Mouse (Mus musculus) heart, postnatal 36 days (tissue): ENCODE data around the gene 1700029I15Rik. TPM values are rescaled to one million over a fixed set of nuclear protein-coding genes. Genes with fewer than 3 reads are reported as not detected.

Experiments
- DNase-seq, 2 experiments: peaks; one replicate each; pipeline ENCODE4 v3.0.0; 2021 to 2022
- intact Hi-C: fragments of 180-260 bp; cut with DNase I; formaldehyde crosslinking; loops from one replicate; pipeline ENCODE4 v1.15.1; 2025
- total RNA-seq, 2 experiments: library from RNA; stranded (reverse); gene quantifications; 2 replicates each; pipeline ENCODE4 v1.2.3; 2021

1700029I15Rik gene
- total RNA-seq, 2 experiments from 2014 or later: 1.7 TPM

DNA sequence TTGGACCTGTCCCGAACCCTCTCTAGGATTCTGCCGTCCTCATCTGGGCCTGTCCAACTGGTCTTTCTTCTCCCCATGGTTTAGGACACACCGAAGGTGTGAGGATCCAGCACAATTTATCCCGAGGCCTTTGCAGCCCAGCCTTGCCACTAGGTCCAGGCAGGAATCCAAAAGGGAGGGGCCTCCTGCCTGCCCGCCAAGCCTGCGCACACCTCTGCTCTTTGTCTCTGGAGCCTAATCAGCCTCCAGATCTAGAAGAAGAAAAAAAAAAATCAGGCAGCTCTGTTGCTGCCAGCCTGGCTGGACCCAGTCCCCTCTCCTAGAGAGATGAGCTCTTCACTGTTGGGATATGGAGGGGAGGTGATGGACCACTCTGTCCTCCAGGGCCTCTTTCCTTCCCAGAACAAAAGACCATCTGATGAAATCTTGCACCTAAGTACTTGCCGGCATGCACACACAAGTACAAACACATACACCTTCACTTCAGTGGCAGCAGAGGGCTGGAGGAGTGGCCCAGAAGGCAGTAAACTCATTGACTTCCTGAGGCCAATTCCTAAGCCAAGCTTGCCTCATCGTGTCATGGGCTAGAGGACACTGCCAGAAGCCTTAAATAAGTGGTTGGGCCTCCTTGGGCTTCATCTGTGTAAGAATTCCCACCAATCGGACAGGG, 9.4 kb upstream of the 1700029I15Rik start:
- peak in 1 of 2 experiments; percentile 35 for DNase-seq
- intact Hi-C loops: no loop called here

DNA sequence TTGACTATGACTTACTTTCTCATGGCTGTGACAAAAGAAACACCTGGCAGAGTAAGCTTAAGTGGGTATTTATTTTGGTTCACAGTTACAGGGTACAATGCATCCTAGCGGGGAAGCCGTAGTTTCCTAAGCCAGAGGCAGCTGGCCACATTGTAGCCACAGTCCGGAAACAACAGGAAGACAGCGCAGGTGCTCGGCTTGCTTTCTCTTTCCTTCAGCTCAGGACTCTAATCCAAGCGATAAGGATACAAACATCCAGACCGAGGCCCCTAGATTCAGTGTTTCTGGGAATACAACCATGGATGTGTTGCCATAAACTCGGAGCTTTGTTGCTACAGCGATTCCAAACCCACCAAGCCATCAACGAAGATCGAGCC, 8.9 kb upstream of the 1700029I15Rik start:
- intact Hi-C loops: no loop called here
- DNase-seq: no peak

DNA sequence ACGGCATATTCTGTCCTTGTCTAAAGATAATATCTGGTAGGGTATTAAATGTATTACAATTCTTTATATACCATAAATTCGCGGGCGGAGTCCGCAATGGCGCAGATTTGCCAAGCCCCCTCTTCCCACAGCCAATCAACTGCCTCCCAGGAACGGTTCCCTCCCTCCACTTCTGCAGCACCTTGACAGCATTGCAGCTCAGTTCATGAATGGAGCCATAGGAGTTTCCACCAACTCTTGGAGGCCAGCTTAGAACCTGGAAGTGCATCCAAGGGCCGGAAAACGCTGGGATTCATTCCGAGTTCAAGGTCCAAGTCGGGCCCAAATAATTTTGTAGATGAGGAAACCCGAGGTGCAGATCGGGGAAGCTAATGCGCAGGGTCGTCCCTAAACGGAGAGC, 7.8 kb upstream of the 1700029I15Rik start, which contains the start of the genes Pex16 and Large2:
Pex16 (plus strand) TSS at position 163 of the 400 bp plus-strand sequence.
Large2 (minus strand) TSS at position 356 of the 400 bp plus-strand sequence.
- peak in 1 of 2 experiments; percentile 26 for DNase-seq

DNA sequence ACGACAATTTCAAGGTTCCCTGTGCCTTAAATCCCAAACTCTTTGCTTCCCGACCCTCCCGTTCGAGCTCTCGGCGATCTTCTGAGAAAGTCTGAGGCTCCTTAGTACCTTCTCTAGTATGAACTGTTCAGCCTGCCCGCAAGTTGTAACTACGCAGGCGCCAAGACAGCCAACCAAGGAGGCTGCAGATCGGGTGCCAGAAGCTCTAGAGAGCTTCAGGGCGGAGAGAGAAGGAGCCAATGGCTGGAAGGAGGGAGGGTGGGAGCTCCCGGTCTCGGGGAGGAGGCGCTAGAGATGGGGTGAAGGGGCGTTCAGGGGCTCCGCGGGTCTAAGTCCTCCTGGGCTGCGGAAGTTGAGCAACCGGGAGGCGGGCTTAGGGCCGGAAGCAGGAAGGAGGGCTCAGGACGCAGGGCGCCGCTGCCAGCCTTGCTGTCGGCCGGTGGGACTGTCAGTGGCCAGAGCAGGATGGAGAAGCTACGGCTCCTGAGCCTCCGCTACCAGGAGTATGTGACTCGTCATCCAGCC, 7.2 kb upstream of the 1700029I15Rik start:
- intact Hi-C loops: loop anchor here (2.0 kb wide), 1 partner anchor 64 kb away; no protein-coding TSS in a partner anchor
- DNase-seq: peak; percentile 95

More for the DNA sequence above, 7.8 kb upstream of the 1700029I15Rik start, which contains the start of the genes Pex16 and Large2:
- intact Hi-C loops: loop anchor here (2.0 kb wide), 1 partner anchor 64 kb away; no protein-coding TSS in a partner anchor

DNA sequence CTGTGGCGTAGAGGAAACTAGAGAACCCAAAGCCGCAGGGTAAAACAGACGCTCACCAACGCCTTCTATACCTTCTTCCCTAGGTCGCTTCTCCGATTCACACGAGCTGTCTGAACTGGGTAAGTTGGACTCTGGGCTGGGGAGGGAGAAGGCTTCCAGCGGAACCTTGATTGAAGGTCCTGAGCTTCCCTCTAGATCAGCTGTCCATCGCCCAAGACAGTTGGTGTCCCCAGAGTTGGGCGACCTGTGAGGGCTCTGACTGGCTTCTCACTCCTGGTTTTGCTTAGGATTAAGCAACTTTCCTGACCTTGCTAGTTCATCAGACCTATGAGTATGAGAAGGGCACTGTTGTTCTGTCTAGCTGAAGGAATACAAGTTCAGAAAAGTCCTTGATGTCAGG, 6.5 kb upstream of the 1700029I15Rik start:
- intact Hi-C loops: loop anchor here (2.0 kb wide), 1 partner anchor 63 kb away; no protein-coding TSS in a partner anchor
- DNase-seq: no peak

DNA sequence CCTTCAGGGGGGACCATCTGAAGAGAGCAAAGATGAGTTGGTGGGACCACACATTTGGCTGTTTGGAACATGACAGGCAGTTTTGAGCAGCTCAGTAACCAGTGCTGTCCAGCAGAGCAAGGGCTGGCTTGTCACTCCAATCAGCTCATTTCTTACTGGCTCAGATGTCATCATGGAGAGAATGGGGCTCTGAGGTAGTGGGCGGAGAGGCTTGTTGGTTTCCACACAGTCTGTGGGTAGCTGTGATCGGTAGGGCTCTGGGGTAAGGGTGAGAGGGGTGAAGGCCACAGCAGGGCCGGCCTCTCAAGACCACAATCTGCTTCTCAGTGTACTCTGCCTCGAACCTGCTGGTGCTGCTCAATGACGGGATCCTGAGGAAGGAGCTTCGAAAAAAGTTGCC, 6.0 kb upstream of the 1700029I15Rik start:
- intact Hi-C loops: no loop called here
- no peak for DNase-seq

DNA sequence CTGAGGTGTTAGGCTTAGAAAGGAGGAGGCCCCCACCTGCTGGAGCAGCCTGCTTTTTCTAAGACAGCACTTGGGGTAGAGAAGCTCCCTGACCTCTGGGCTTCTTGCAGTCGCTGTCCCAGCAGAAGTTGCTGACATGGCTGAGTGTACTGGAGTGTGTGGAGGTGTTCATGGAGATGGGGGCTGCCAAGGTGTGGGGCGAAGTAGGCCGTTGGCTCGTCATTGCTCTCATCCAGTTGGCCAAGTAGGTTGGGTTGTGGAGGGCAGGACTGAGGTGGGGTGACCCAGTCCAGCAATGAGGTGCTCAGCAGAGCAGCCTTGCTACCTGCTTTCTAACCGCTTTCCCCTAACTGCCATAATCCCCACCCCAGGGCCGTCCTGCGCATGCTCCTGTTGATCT, 5.0 kb upstream of the 1700029I15Rik start:
- intact Hi-C loops: no loop called here
- no peak for DNase-seq

DNA sequence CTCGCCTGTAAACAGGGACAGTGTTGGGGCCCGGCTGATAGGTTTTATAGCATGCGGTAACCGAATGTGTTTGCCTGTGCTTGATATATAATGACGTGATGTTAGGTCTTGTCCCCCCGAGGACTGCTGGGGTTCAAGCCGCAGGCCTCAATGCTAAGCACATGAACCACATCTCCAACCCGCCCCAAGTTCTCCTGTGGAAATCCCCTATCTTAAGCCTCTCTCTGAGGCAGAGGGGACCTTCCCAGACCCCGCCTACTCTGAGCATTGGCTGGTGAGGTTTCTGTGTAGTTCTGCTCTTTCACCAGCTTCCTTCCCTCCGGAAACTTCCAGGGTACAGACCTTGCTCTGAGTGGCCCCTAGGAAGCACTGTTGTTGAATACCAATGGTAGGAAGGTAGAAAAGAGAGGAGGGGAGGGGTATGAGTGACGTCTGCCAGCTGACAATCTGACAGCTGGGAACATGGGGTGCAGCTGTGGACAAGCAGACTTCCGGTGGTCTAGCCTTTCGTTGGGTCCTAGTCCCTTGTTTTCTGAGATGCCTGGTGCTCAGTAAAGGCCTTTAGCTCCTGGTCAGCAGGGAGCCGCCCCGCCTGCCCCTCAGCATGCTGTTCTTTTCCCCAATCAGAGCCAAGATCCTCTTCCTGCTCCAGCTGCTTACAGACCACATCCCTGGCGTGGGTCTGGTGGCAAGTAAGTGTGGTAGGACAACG, 2.4 kb upstream of the 1700029I15Rik start:
- DNase-seq: no peak

DNA sequence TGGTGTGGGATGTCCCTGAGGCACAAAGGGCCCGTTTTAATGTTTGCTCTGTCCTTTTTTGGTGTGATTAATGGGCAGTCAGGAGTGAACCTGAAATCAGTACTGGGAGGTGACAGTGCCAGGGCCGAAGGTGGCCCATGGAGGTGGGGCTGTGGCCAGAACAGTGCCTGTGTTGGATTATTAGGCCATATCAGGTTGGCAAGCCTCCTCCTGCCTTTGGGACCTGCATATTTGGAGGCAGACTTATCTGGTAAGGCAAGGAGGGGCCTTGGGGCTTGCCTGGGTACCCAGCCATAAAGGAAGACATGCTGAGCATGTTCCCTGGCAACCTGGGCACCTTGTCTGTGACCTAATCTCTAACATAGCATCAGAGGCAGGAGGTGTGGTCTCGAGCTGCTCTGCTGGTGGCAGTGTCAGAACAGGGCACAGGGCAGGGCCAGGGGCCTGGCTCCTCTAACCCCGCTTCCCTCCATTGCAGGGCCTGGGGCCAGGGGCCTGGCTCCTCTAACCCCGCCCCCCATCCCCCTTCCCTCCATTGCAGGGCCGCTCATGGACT, 1.8 kb upstream of the 1700029I15Rik start:
- DNase-seq: no peak
- intact Hi-C loops: no loop called here

More for the DNA sequence above, 2.4 kb upstream of the 1700029I15Rik start:
- intact Hi-C loops: no loop called here

DNA sequence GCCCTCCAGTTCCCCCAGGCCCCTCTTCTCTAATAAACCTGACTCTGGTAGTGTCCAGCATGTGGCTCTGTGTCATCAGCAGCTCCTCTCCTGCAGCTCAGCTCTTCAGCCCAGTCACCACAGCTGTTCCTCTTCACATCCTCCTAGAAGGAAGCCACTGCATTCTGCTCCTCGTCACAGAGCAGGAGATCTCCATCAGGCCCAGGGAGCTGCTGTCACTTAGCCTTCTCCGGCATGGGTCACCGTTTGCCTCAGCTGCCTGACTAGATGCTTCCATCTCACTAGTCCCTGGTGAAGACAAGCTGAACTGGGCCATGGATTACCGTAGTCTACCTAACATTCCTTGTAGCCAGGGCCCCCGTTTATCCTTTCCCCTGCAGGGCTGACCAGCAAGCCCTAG, 1.2 kb upstream of the 1700029I15Rik start:
- DNase-seq: no peak
- intact Hi-C loops: no loop called here

DNA sequence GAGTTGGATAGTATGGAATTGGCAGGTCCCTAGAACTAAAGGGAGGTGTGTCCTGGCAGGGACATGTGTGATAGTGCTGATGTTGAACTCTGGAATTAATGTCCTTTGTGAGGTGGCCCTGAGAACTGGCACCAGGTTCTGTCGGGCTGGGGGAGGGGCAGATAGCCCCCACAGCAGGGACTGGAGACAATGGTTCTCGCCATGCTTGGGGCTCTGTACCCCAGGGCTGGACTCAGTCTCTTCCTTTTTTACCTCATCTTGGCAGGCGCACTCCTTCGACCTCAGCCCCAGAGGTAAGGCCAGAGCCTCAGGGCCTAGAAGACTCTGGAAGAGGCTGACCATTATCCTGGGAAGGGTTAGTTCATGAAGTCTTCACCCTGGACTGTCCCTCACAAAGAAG, 421 bp downstream of the 1700029I15Rik start:
- intact Hi-C loops: no loop called here
- no peak for DNase-seq

DNA sequence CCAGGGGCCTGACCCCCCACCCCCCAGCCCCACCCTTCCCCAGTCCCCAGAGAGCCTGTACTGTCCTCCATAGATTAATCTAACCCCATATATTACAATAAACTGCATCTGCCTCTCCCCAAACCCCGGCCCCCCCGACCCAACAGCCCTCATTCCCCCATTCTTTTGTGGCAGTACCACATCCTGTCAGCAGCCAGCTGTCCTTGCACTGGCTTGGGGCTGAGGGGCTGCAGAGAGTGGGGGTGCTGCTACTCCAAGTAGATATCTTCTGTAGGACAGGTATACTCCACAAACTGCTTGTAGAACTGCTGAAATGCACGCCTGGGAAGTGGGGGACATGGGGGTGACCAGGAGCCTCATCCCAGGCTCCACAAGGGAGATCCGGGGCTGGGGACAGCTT, 1.8 kb downstream of the 1700029I15Rik start:
- DNase-seq: no peak
- intact Hi-C loops: no loop called here

DNA sequence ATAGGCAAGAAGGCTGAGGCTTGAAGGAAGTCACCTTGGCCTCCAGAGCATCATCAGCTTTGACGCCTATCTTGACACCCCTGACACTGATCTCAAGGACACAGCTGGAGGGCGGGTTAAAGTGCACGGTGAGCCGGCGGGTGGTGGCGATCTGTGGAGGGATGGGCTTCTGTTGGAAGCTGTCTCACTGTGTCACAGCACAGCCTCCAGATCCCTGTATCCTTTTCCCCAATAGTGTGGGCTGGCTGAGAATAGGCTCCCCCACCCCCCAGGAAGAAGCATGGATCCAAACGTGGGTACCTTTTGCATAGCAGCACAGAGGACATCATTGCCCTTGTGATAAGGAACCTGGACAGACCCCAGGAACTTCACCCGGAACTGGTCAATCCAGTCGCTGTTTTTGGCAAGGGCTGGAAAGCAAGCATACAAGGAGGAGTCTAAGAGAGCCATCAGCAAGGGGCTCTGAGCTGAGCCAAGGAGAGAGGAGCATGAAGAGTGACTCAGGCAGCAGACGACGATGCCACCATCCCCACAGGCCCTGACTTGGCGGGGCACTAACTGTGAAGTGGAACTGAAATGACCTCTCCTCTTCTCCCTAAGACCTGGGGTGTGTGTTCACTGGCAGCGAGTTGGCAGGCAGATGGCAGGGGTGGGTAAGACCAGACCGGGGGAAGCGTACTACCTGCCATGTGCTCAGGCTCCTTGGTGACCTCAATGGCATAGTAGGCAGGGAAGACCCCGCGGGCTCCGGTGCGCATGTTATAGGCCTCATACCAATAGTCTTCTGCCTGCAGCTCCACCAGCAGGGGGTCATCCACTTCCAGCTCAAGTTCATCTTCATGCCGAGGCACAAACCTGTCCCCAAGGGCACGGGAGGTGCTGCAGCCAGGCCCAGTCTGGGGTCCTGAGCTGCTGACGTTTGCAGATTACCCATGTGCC, 3.0 kb downstream of the 1700029I15Rik start:
- no peak for DNase-seq
- intact Hi-C loops: no loop called here

DNA sequence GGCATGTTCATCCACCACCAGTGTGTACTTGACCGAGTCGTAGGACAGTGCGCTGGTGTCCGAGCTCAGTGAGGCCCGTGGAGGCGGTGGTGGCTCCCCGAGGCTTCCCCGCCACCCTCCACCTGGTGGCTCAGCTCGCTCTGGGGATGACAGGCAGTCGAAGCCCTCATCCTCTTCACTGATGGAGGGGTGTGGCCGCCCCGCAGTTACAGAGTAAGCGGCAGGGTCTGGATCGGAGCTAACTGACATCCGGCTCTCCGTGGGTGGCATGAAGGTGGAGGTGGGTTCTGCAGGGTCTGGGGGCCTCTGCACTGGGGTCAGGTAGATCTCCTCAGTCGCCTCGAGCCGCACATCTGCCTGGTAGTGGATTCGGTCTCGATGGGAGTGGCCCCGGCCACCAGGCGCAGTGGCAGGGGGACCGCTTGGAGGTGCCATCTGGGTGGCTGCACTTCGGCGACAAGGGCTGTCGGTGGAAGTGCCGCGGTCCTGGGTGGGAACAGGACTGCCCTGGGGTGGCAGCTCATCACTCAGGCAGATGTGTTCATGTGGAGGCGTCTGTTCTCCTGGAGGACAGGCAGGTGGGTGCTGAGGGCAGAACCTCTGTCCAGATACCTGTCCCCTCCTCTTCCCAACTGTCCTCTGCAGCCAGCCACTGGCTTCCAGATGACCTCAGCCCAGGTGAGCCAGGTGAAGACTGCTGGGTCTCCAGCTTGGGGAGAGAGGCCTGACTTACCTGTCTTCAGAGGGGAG, 4.7 kb downstream of the 1700029I15Rik start:
- DNase-seq: no peak
- intact Hi-C loops: no loop called here

DNA sequence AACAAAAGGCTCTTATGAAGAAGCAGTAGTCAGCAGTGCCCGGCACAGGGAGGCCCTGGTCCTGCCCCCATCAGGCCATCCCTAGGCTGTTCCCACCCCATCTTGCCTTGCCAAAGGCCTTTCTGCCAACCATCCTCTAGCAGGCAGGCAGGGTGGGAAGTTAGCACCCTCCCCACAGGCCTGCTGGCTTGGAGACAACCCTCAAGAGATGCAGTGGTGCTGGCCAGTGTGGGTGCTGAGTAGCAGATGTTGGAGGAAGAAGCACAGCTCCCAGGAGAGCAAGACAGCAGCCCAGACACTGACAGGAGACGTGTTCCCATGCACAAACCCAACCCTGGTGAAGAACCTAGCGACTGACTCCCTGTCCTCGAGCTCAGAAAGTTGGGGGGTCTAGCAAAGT, 5.3 kb downstream of the 1700029I15Rik start:
- no peak for DNase-seq
- intact Hi-C loops: no loop called here

DNA sequence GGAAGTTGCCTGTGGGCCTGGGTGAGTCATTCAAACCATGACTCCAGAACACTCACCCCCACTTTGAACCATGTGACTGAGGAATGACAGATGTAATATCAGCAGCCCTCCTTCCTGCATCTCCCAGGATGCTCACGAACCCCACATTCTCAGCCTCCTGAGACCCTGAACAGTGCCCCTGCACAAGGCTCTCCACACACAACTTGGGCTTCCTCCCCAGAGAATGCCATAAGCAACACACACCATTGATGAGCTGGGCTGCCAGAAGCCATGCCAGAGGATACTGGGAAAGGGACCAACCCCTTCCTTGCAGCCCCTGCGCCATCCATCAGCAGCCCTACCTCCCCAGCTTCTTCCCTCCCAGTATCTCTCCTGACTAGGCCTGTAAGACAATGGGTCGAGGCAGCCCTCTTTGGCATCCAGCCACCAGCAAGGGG, 5.8 kb downstream of the 1700029I15Rik start:
- intact Hi-C loops: no loop called here
- no peak for DNase-seq

DNA sequence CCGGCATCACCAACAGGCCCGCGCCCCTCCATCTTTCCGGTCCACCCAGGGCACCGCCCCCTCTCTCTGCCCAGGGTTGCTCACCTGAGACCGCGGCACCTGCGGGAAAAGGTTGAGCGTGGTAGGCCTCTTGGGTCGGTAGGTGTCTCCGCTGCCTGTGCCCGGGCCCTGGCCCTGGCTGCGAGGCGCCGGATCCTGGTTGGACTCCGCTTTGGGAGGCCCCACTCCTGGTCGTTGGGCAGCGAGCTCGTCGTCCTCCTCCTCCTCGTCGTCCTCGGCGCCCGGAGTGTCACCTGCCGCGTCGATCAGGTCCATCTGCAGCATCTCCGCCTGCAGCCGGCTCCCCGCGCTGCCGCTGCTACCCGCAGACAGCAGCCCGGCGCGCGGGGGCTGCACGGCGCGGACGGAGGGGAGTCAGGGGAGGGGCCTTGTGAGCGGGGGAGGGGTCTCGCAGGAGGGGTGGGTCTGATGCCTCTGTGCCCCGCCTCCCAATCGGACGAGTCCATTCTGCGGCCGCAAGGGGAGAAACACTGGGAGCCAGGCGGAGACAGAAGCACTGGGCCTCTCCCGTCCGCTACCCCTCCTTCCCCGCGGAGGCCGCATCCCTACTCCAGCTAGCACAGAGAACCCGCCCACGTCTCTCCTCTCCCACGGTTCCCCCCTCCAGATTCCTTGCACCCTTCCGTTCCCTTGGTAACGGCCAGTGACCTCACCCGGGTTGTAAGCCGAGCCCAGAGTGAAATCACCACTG, 6.7 kb downstream of the 1700029I15Rik start:
- peak; percentile 70 to 82 for DNase-seq
- intact Hi-C loops: no loop called here

DNA sequence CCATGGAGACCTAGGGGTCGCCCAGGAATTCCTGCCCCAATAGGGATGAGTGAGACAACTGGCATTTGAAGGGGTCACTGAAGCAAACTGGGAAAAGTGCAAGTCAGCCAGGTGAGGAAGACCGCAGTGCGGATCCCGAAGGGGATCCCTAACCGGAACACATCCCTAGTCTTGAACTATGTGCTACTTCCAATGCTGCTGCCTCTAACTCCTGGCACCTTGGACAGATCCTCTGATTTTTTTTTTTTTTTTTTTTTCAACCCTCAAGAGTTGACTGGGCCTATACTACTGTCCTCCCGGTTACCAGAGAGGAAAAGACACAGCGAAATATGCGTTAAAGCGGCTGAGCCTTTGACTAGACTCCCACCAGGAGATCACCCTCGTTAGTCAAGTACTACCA, 7.3 kb downstream of the 1700029I15Rik start:
- intact Hi-C loops: no loop called here
- no peak for DNase-seq
